Mouse (Mus musculus): ENCODE data around the gene Bmp6. TPM values are rescaled to one million over a fixed set of nuclear protein-coding genes. Genes with fewer than 3 reads are reported as not detected.

The Bmp6 gene
- polyA plus RNA-seq, 1 experiment, result 193 TPM

GRCm38 (mm10) chr13:38515845-38516244 is 170.9 kb downstream of the Bmp6 start:
- TF ChIP-seq CTCF (IDR thresholded peaks at IDR 0.05; ENCODE audit: insufficient read depth, low read length) (no peak), POLR2A (IDR thresholded peaks at IDR 0.05; ENCODE audit: borderline replicate concordance, extremely low read depth, low read depth, low read length) (no peak)
- DNase-seq, result no peak
- Histone ChIP-seq H3K4me1 (ENCODE audit: control insufficient read depth, insufficient read depth, low read length) (peaks cover 22% of the 10 kb centered on the region), H3K4me3 (replicated peaks; ENCODE audit: extremely low read depth, low read depth, low read length) (no peak overlapping the region)
- 55% methylated on average over 3 of the region's 3 CpGs for WGBS

GRCm38 (mm10) chr13:38516582-38516981 is 171.7 kb downstream of the Bmp6 start:
- DNase-seq, result no peak
- no peak overlapping the region for H3K4me3 ChIP-seq (replicated peaks; ENCODE audit: extremely low read depth, low read depth, low read length)
- 76% methylated on average over 11 of the region's 11 CpGs for WGBS
- peaks cover 29% of the 10 kb centered on the region for H3K4me1 ChIP-seq (ENCODE audit: control insufficient read depth, insufficient read depth, low read length)
- TF ChIP-seq POLR2A (IDR thresholded peaks at IDR 0.05; ENCODE audit: borderline replicate concordance, extremely low read depth, low read depth, low read length) (no peak), CTCF (IDR thresholded peaks at IDR 0.05; ENCODE audit: insufficient read depth, low read length) (no peak)

- peaks cover 27% of the 10 kb centered on the region for H3K4me1 ChIP-seq (ENCODE audit: control insufficient read depth, insufficient read depth, low read length)
- TF ChIP-seq POLR2A (IDR thresholded peaks at IDR 0.05; ENCODE audit: borderline replicate concordance, extremely low read depth, low read depth, low read length) (no peak), CTCF (IDR thresholded peaks at IDR 0.05; ENCODE audit: insufficient read depth, low read length) (no peak)
These were observed 175.4 kb downstream of the Bmp6 start for GRCm38 (mm10) chr13:38520299-38520698.

GRCm38 (mm10) chr13:38522056-38522654 is 177.2 kb downstream of the Bmp6 start:
- Histone ChIP-seq H3K4me1 (ENCODE audit: control insufficient read depth, insufficient read depth, low read length) (peaks cover 34% of the 10 kb centered on the region), H3K4me3 (replicated peaks; ENCODE audit: extremely low read depth, low read depth, low read length) (no peak overlapping the region)
- WGBS, result 42% methylated on average over 4 of the region's 4 CpGs
- no peak for TF ChIP-seq POLR2A (IDR thresholded peaks at IDR 0.05; ENCODE audit: borderline replicate concordance, extremely low read depth, low read depth, low read length)
- DNase-seq, result no peak

More at GRCm38 (mm10) chr13:38520299-38520698, 175.4 kb downstream of the Bmp6 start:
- no peak overlapping the region for H3K4me3 ChIP-seq (replicated peaks; ENCODE audit: extremely low read depth, low read depth, low read length)
- DNase-seq, result no peak
- 76% methylated on average over 11 of the region's 11 CpGs for WGBS

GRCm38 (mm10) chr13:38523231-38523630 is 178.3 kb downstream of the Bmp6 start:
- no peak overlapping the region for H3K4me3 ChIP-seq (replicated peaks; ENCODE audit: extremely low read depth, low read depth, low read length)
- WGBS, result 68% methylated on average over 11 of the region's 11 CpGs
- peaks cover 34% of the 10 kb centered on the region for H3K4me1 ChIP-seq (ENCODE audit: control insufficient read depth, insufficient read depth, low read length)
- TF ChIP-seq CTCF (IDR thresholded peaks at IDR 0.05; ENCODE audit: insufficient read depth, low read length) (no peak), POLR2A (IDR thresholded peaks at IDR 0.05; ENCODE audit: borderline replicate concordance, extremely low read depth, low read depth, low read length) (no peak)
- no peak for DNase-seq

- TF ChIP-seq POLR2A (IDR thresholded peaks at IDR 0.05; ENCODE audit: borderline replicate concordance, extremely low read depth, low read depth, low read length) (no peak), CTCF (IDR thresholded peaks at IDR 0.05; ENCODE audit: insufficient read depth, low read length) (no peak)
- Histone ChIP-seq H3K4me1 (ENCODE audit: control insufficient read depth, insufficient read depth, low read length) (peaks cover 39% of the 10 kb centered on the region), H3K4me3 (replicated peaks; ENCODE audit: extremely low read depth, low read depth, low read length) (no peak overlapping the region)
- WGBS, result 66% methylated on average over 3 of the region's 3 CpGs
- no peak for DNase-seq
These were observed 180.4 kb downstream of the Bmp6 start for GRCm38 (mm10) chr13:38525261-38525660.

- Histone ChIP-seq H3K4me3 (replicated peaks; ENCODE audit: extremely low read depth, low read depth, low read length) (peak overlapping the region; percentile 7), H3K4me1 (ENCODE audit: control insufficient read depth, insufficient read depth, low read length) (peaks cover 34% of the 10 kb centered on the region)
- 33% methylated on average over 2 of the region's 2 CpGs for WGBS
- no peak for DNase-seq
- TF ChIP-seq CTCF (IDR thresholded peaks at IDR 0.05; ENCODE audit: insufficient read depth, low read length) (no peak), POLR2A (IDR thresholded peaks at IDR 0.05; ENCODE audit: borderline replicate concordance, extremely low read depth, low read depth, low read length) (no peak)
These were observed 181.2 kb downstream of the Bmp6 start for GRCm38 (mm10) chr13:38526116-38526515.

GRCm38 (mm10) chr13:38527041-38527796 is 182.3 kb downstream of the Bmp6 start:
- WGBS, result 6% methylated on average over 15 of the region's 15 CpGs
- H3K4me3 ChIP-seq (replicated peaks; ENCODE audit: extremely low read depth, low read depth, low read length), result peak overlapping the region; percentile 76
- peaks cover 27% of the 10 kb centered on the region for H3K4me1 ChIP-seq (ENCODE audit: control insufficient read depth, insufficient read depth, low read length)
- DNase-seq, result no peak
- no peak for TF ChIP-seq CTCF (IDR thresholded peaks at IDR 0.05; ENCODE audit: insufficient read depth, low read length)
- no peak for TF ChIP-seq POLR2A (IDR thresholded peaks at IDR 0.05; ENCODE audit: borderline replicate concordance, extremely low read depth, low read depth, low read length)

GRCm38 (mm10) chr13:38527797-38528650 is 183.1 kb downstream of the Bmp6 start:
- WGBS, result under 1% methylated on average over 87 of the region's 87 CpGs
- Histone ChIP-seq H3K4me3 (replicated peaks; ENCODE audit: extremely low read depth, low read depth, low read length) (peak overlapping the region; percentile 78), H3K4me1 (ENCODE audit: control insufficient read depth, insufficient read depth, low read length) (peaks cover 25% of the 10 kb centered on the region)
- TF ChIP-seq CTCF (IDR thresholded peaks at IDR 0.05; ENCODE audit: insufficient read depth, low read length) (no peak), POLR2A (IDR thresholded peaks at IDR 0.05; ENCODE audit: borderline replicate concordance, extremely low read depth, low read depth, low read length) (peak; percentile 37; the same call in 1 of the 2 replicates)
- DNase-seq, result peak; percentile 96
